Mouse (Mus musculus): ENCODE data around the gene Ccdc71.

DNA sequence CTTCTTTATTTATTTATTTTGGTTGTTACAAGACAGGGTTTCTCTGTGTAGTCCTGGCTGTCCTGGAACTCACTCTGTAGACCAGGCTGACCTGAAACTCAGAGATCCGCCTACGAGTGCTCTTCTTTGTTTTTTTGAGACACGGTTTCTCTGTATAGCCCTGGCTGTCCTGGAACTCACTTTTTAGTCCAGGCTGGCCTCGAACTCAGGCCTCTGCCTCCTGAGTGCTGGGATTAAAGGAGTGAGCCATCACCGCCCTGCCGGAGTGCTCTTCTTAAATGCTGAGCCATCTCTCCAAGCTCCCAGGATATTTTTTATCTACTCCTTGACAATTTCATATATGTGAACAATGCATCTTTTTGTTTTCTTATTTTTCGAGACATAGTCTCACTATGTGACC is 46.6 kb downstream of the Ccdc71 start:
- no peak for TF ChIP-seq CTCF (IDR thresholded peaks at IDR 0.05; ENCODE audit: extremely low read depth, insufficient read length, insufficient replicate concordance, low read depth, low read length)
- TF ChIP-seq POLR2A (IDR thresholded peaks at IDR 0.05; ENCODE audit: low read depth, low read length), result no peak

All from small intestine, adult 2 months (tissue).